Mouse (Mus musculus): ENCODE results near the gene Arntl.

The Arntl gene

DNA sequence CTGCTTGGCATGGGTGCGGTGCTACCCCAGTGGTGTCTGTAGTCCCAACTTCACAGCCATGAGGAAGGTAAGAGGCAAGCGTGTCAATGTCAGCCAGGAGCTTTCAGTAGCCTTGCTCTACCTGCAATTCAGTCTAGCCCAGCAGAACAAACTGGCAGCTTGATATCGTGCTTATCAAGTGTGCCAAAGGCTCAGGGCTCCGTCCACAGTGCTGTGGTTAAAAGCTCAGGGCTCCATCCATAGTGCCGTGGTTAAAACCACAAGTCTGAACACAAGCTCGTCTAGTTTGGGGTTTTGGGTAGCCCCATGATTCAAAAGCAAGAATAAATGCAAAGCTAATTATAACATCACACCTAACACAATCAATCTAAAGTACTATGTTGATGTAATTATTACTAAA is 87.3 kb downstream of the Arntl start:
- peak; percentile 75 for DNase-seq (ENCODE audit: low read depth)

DNA sequence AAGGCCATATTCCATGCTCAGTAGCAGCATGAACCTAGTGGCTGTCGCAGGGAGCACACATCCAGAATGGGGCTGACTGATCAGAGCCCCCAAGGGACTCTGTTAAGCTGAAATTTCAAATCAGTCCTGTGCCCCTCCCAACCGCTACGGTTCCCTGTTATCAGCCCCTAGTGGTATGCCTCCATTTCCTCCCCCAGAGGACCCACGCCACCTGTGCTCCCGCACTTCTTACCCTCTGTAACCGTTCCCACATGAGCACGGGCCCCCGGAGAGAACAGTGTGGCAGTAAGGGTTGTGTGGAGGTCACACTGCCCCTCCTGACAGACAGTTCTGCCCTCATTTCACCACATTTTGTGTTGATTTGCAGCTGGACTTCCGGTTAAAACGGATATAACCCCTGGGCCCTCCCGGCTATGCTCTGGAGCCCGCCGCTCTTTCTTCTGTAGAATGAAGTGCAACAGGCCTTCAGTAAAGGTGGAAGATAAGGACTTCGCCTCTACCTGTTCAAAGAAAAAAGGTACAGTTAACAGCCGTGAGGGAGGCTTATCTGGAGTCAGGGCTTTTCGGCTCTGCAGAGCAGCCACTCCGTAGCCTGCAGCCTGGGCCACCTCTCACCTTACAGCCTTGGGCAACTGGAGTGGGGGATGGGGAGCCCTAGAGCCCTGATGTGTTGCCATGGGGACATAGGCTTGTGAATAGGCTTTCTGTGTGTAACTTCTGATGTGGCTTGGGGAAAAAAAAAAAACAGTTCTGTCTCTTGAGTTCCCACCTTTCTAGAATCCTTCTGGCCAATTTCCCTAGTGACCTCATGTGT is 88.0 kb downstream of the Arntl start:
- peak; percentile 80 for DNase-seq (ENCODE audit: low read depth)

GRCm38 (mm10) chr7:113297813-113298212 is 90.5 kb downstream of the Arntl start:
- DNase-seq (ENCODE audit: low read depth): no peak

- DNase-seq (ENCODE audit: low read depth): no peak
These were observed 102.9 kb downstream of the Arntl start for GRCm38 (mm10) chr7:113310136-113310535.

DNA sequence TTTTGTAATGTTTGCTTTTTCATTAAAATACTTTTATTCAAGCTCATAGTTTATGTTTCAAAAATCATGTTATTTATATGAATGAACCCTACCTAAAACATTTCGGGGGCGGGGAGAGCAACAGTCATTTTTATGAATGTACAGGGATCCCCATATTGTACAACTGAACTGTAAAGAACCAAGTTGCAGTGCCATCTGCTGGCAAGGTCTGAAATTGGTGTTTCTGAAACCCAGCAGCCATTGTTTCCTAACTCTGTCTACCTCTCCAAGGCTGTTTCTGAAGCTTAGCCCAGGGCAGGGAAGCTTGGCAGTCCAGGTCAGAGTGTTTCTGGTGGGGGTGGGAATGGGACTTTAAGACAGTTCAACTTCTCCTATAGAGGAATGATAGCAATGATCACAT is 104.5 kb downstream of the Arntl start:
- DNase-seq (ENCODE audit: low read depth): peak; percentile 70

DNA sequence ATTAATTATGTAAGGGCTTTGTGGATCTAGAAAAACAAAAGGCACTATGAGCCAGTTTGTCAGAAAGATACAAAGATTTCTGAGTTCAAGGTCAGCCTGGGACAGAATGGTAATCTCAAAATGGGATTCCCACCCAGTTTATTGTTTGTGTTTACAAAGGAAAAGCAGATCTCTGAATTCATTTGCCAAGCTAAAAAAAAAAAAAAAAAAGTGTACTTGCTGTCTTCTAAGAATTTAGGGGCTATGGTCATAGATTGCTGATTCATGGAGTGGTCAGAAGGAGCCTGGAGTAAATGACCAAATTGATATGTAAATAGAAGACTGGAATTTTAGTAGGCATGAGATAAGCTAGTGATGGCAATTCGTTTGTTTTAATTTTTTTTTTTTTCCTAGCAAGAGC is 112.9 kb downstream of the Arntl start:
- DNase-seq (ENCODE audit: low read depth): no peak

GRCm38 (mm10) chr7:113334036-113334435 is 126.8 kb downstream of the Arntl start:
- no peak for DNase-seq (ENCODE audit: low read depth)

- DNase-seq (ENCODE audit: low read depth): no peak
These were observed 128.0 kb downstream of the Arntl start for GRCm38 (mm10) chr7:113335250-113335649.

GRCm38 (mm10) chr7:113347271-113347670 is 140.0 kb downstream of the Arntl start:
- DNase-seq (ENCODE audit: low read depth): peak; percentile 45

DNA sequence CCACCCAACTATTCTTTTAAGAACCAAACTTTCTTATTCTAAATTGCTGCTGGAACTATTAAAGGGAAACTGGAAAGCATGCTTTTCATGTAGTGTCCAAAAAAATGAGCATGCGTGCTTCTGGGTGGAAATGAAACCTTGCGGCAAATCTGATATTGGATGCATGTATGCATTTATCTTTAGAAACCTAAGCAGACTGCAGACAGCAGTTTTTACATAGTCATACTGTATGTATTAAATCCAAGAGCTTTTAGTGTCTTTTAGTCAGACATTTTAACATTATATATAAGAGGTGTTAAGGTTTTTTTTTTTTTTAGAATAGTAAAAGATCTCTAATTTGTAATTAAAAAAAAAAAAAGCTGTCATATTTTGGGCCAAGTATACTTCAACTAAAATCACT is 140.4 kb downstream of the Arntl start:
- no peak for DNase-seq (ENCODE audit: low read depth)

- DNase-seq (ENCODE audit: low read depth): peak; percentile 69
These were observed 141.8 kb downstream of the Arntl start for GRCm38 (mm10) chr7:113349089-113349488.
